Mouse (Mus musculus) kidney, adult 2 months (tissue): ENCODE results near the gene Nfatc2ip. TPM values are rescaled to one million over a fixed set of nuclear protein-coding genes. Genes with fewer than 3 reads are reported as not detected.
"Not testable (repeated sequence)": the region's sequence is repeated elsewhere in the genome, so short reads cannot be mapped to it uniquely, and the experiment has no call there.

Experiments
- DNase-seq: peaks from one replicate; pipeline ENCODE4 v3.0.0; 2021
- H3K27ac ChIP-seq: fragments of 200-500 bp; 2 replicates; pipeline ENCODE4 v1.5.1; 2012; ENCODE audit warnings: low read depth, low read length, control low read depth, inconsistent platforms; ENCODE audit not compliant: insufficient read depth
- H3K27me3 ChIP-seq: fragments of 200-500 bp; replicated peaks from 2 replicates; pipeline ENCODE4 v1.6.1; 2012; ENCODE audit warnings: mild to moderate bottlenecking, moderate library complexity, low read length, inconsistent platforms; ENCODE audit not compliant: control insufficient read depth, insufficient read depth
- H3K36me3 ChIP-seq: fragments of 200-500 bp; 2 replicates; pipeline ENCODE4 v1.6.1; 2012; ENCODE audit warnings: mild to moderate bottlenecking, moderate library complexity, low read length, inconsistent platforms; ENCODE audit not compliant: control insufficient read depth, insufficient read depth
- H3K4me1 ChIP-seq: fragments of 200-500 bp; 2 replicates; pipeline ENCODE4 v1.6.1; 2011; ENCODE audit warnings: low read length; ENCODE audit not compliant: control insufficient read depth, insufficient read depth
- H3K4me3 ChIP-seq: fragments of 200-500 bp; 2 replicates; pipeline ENCODE4 v1.5.1; 2011; ENCODE audit warnings: mild to moderate bottlenecking, low read depth, low read length, control low read depth; ENCODE audit not compliant: insufficient read depth
- CTCF ChIP-seq: fragments of 200-500 bp; conservative IDR thresholded peaks from 2 replicates; pipeline ENCODE4 v1.5.1; 2011; ENCODE audit warnings: low read depth, mild to moderate bottlenecking, control low read depth, low read length, moderate library complexity, mixed read lengths; ENCODE audit not compliant: insufficient read depth, insufficient read length
- POLR2A ChIP-seq: fragments of 200-500 bp; IDR thresholded peaks from one replicate; pipeline ENCODE4 v1.6.1; 2011; ENCODE audit warnings: low read depth, low read length, control low read depth
- WGBS: fragments of 180-500 bp; shearing (Covaris S2); methylation state at CpG from one replicate; pipeline ENCODE4 v1.1.7; 2018; 5-methylcytosine and 5-hydroxymethylcytosine counted together
- polyA plus RNA-seq: library from polyadenylated mRNA; depleted of rRNA; stranded (reverse); fragments of >200 nt; gene quantifications from 2 replicates; pipeline ENCODE4 v1.2.3, GENCODE M21; 2012

The Nfatc2ip gene
- polyA plus RNA-seq, 1 experiment = 3.9 TPM

DNA sequence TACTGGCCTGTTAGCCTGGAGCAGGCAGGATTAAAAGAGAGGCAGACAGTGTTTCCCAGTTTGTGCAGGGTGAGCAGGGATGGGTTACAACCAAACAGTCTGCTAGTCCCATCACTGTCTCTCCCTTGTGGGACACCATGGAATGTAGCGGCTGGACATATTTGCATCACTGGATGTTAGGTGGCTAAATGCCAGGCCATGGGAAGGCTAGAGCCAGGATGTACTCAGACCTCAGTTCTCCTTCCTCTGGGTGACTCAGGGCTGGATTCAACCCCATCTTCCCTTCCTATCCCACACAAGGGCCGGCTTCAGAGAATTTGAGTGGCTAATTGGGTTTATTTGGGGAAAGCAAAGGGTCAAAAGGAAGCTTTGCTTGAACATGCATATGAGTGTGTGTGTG lies 12.1 kb upstream of the Nfatc2ip start:
- TF ChIP-seq CTCF = no peak
- TF ChIP-seq POLR2A = no peak
- Histone ChIP-seq H3K4me1 (no peaks in the 10 kb centered on the region), H3K27ac (no peak overlapping the region), H3K27me3 (no peaks in the 10 kb centered on the region), H3K36me3 (no peaks in the 10 kb centered on the region), H3K4me3 (no peak overlapping the region)
- 73% methylated on average over 2 of the region's 2 CpGs for WGBS
- no peak for DNase-seq

- H3K4me1 ChIP-seq, H3K36me3 ChIP-seq, H3K4me3 ChIP-seq, DNase-seq, H3K27me3 ChIP-seq, H3K27ac ChIP-seq: not testable (repeated sequence)
- WGBS = 76% methylated on average over 8 of the region's 8 CpGs
Measured at GRCm38 (mm10) chr7:126402518-126402917, 6.0 kb upstream of the Nfatc2ip start.

GRCm38 (mm10) chr7:126399548-126399947 lies 3.0 kb upstream of the Nfatc2ip start:
- 10% methylated on average over 5 of the region's 5 CpGs for WGBS
- DNase-seq = peak; percentile 86
- Histone ChIP-seq H3K36me3 (no peaks in the 10 kb centered on the region), H3K4me1 (no peaks in the 10 kb centered on the region; the same call in 1 of the 2 replicates), H3K27me3 (no peaks in the 10 kb centered on the region), H3K4me3 (no peak overlapping the region), H3K27ac (no peak overlapping the region)
- no peak for TF ChIP-seq POLR2A
- TF ChIP-seq CTCF = peak; percentile 85

DNA sequence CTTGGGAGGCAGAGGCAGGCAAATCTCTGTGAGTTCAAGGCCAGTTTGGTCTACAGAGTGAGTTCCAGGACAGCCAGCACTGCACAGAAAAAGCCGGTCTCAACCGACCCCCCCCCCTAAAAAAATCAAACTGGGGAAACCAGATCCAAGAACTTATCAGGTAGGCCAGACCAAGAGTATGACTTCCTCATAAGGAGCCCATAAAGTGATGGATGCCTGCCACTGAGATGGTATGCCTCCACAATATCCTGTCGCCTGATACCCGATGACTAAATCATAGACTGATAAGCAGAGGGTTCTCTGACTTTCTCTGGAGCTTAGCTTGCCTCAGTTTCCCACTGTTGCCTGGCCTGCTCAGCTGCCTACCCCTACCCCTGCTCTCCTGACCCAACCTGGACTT lies 1.3 kb upstream of the Nfatc2ip start:
- DNase-seq = no peak
- no peak for TF ChIP-seq CTCF
- TF ChIP-seq POLR2A = no peak
- Histone ChIP-seq H3K27me3 (no peaks in the 10 kb centered on the region), H3K4me1 (no peaks in the 10 kb centered on the region; the same call in 1 of the 2 replicates), H3K4me3 (no peak overlapping the region), H3K36me3 (no peaks in the 10 kb centered on the region), H3K27ac (no peak overlapping the region)
- WGBS = 92% methylated on average over 4 of the region's 4 CpGs

- no peak overlapping the region for H3K27ac ChIP-seq
- TF ChIP-seq POLR2A = no peak
- TF ChIP-seq CTCF = no peak
- no peaks in the 10 kb centered on the region; the same call in 1 of the 2 replicates for H3K4me1 ChIP-seq
- no peak overlapping the region for H3K4me3 ChIP-seq
- DNase-seq = no peak
- H3K27me3 ChIP-seq = no peaks in the 10 kb centered on the region
- no peaks in the 10 kb centered on the region for H3K36me3 ChIP-seq
- 59% methylated on average over 6 of the region's 6 CpGs for WGBS
Measured at GRCm38 (mm10) chr7:126397221-126397620, 684 bp upstream of the Nfatc2ip start.

GRCm38 (mm10) chr7:126392086-126392884 lies 4.3 kb downstream of the Nfatc2ip start:
- DNase-seq, H3K4me1 ChIP-seq, H3K36me3 ChIP-seq, H3K4me3 ChIP-seq, H3K27ac ChIP-seq, H3K27me3 ChIP-seq: not testable (repeated sequence)
- 91% methylated on average over 7 of the region's 7 CpGs for WGBS

GRCm38 (mm10) chr7:126388185-126388584 lies 8.4 kb downstream of the Nfatc2ip start:
- H3K4me1 ChIP-seq = no peaks in the 10 kb centered on the region
- 96% methylated on average over 1 of the region's 1 CpGs for WGBS
- TF ChIP-seq CTCF (no peak), POLR2A (no peak)
- H3K4me3 ChIP-seq = no peak overlapping the region
- H3K27me3 ChIP-seq = no peaks in the 10 kb centered on the region
- H3K36me3 ChIP-seq = no peaks in the 10 kb centered on the region; the same call in 1 of the 2 replicates
- DNase-seq = no peak
- H3K27ac ChIP-seq = no peak overlapping the region
